Mouse (Mus musculus) intestine, embryonic 14.5 days (tissue): ENCODE measurements around the gene Phf23. TPM values are rescaled to one million over a fixed set of nuclear protein-coding genes. Genes with fewer than 3 reads are reported as not detected.

Experiments
- ATAC-seq: fragments of 200-750 bp; cut with Nextera tagmentation; replicated peaks from 2 replicates; pipeline ENCODE4 v1.8.0; 2017; ENCODE audit warnings: low read depth, moderate number of reproducible peaks, moderate TSS enrichment, moderate library complexity; ENCODE audit not compliant: low FRiP score, low TSS enrichment
- DNase-seq: peaks from one replicate; pipeline ENCODE4 v3.0.0-alpha.2; 2018; ENCODE audit warnings: low spot score
- H3K27ac ChIP-seq: fragments of 300-500 bp; sonication (generic); 2 replicates; pipeline ENCODE4 v1.5.1; 2014; ENCODE audit warnings: low read depth, mild to moderate bottlenecking, control low read depth
- H3K27me3 ChIP-seq: fragments of 300-500 bp; sonication (generic); replicated peaks from 2 replicates; pipeline ENCODE4 v1.6.1; 2014; ENCODE audit warnings: low read length, control low read depth; ENCODE audit not compliant: control insufficient read depth, insufficient read depth
- H3K36me3 ChIP-seq: fragments of 300-500 bp; sonication (generic); 2 replicates; pipeline ENCODE4 v1.6.1; 2014; ENCODE audit warnings: low read length, control low read depth; ENCODE audit not compliant: control insufficient read depth, insufficient read depth
- H3K4me1 ChIP-seq: fragments of 300-500 bp; sonication (generic); replicated peaks from 2 replicates; pipeline ENCODE4 v1.6.1; 2014; ENCODE audit warnings: low read length, control low read depth, mixed read lengths; ENCODE audit not compliant: control insufficient read depth, insufficient read depth
- H3K4me2 ChIP-seq: fragments of 300-500 bp; sonication (generic); 2 replicates; pipeline ENCODE4 v1.6.1; 2014; ENCODE audit warnings: low read length
- H3K4me3 ChIP-seq: fragments of 300-500 bp; sonication (generic); 2 replicates; pipeline ENCODE4 v1.5.1; 2014; ENCODE audit warnings: low read depth, low read length, control low read depth, mixed read lengths
- H3K9ac ChIP-seq: fragments of 300-500 bp; sonication (generic); 2 replicates; pipeline ENCODE4 v1.6.1; 2014; ENCODE audit warnings: mild to moderate bottlenecking, low read length
- H3K9me3 ChIP-seq: fragments of 300-500 bp; sonication (generic); 2 replicates; pipeline ENCODE4 v1.6.1; 2016; ENCODE audit warnings: low read length, control low read depth; ENCODE audit not compliant: control insufficient read depth
- WGBS: fragments of 180-500 bp; shearing (Covaris S2); extraction: QIAGEN DNeasy Blood & Tissue Kit; methylation state at CpG from one replicate; pipeline ENCODE4 v1.1.7; 2014; 5-methylcytosine and 5-hydroxymethylcytosine counted together
- polyA plus RNA-seq: library from polyadenylated mRNA; unstranded; fragments of >200 nt; fragmentation: Nextera tagmentation; extraction: Ambion mirVana; gene quantifications from 2 replicates; pipeline ENCODE4 v1.2.1, GENCODE M21; 2014

The Phf23 gene
- polyA plus RNA-seq, 1 experiment from 2014 or later, result 37.6 TPM

GRCm38 (mm10) chr11:70029130-70029801 lies 33.7 kb downstream of the Phf23 start:
- no peaks in the 10 kb centered on the region for H3K27me3 ChIP-seq
- H3K36me3 ChIP-seq, result peaks cover 29% of the 10 kb centered on the region
- ATAC-seq (peak; percentile 88), DNase-seq (peak; percentile 88)
- peak overlapping the region; percentile 1; the same call in 1 of the 2 replicates for H3K9ac ChIP-seq
- H3K4me3 ChIP-seq, result peak overlapping the region; percentile 25
- no peaks in the 10 kb centered on the region for H3K9me3 ChIP-seq
- peaks cover 51% of the 10 kb centered on the region for H3K4me1 ChIP-seq
- under 1% methylated on average over 20 of the region's 20 CpGs for WGBS
- H3K27ac ChIP-seq, result peak overlapping the region; percentile 68
- H3K4me2 ChIP-seq, result peak overlapping the region; percentile 59

- Histone ChIP-seq H3K27ac (peak overlapping the region; percentile 68; the same call in 1 of the 2 replicates), H3K27me3 (no peaks in the 10 kb centered on the region), H3K9me3 (no peaks in the 10 kb centered on the region), H3K36me3 (peaks cover 29% of the 10 kb centered on the region), H3K4me2 (peak overlapping the region; percentile 59), H3K4me3 (peak overlapping the region; percentile 25; the same call in 1 of the 2 replicates), H3K9ac (peak overlapping the region; percentile 1; the same call in 1 of the 2 replicates), H3K4me1 (peaks cover 46% of the 10 kb centered on the region)
- no peak for DNase-seq
- 35% methylated on average over 11 of the region's 11 CpGs for WGBS
- 0 out of 2 replicates have a peak, but pooled peaks have one; percentile 18 for ATAC-seq
Observed at GRCm38 (mm10) chr11:70029829-70030550, 34.4 kb downstream of the Phf23 start.

- Histone ChIP-seq H3K4me1 (peaks cover 41% of the 10 kb centered on the region), H3K9me3 (no peaks in the 10 kb centered on the region), H3K4me3 (no peak overlapping the region), H3K36me3 (peaks cover 29% of the 10 kb centered on the region), H3K9ac (no peak overlapping the region), H3K27ac (no peak overlapping the region), H3K4me2 (no peak overlapping the region), H3K27me3 (no peaks in the 10 kb centered on the region)
- 91% methylated on average over 28 of the region's 28 CpGs for WGBS
- DNase-seq, result no peak
- ATAC-seq, result no peak
Observed at GRCm38 (mm10) chr11:70030651-70031320, 35.2 kb downstream of the Phf23 start.

GRCm38 (mm10) chr11:70031321-70031670 lies 35.7 kb downstream of the Phf23 start:
- peaks cover 29% of the 10 kb centered on the region for H3K36me3 ChIP-seq
- DNase-seq, result no peak
- no peaks in the 10 kb centered on the region for H3K9me3 ChIP-seq
- no peak overlapping the region for H3K27ac ChIP-seq
- H3K4me2 ChIP-seq, result no peak overlapping the region
- WGBS, result 98% methylated on average over 11 of the region's 11 CpGs
- no peak for ATAC-seq
- H3K4me3 ChIP-seq, result no peak overlapping the region
- H3K4me1 ChIP-seq, result peaks cover 36% of the 10 kb centered on the region
- H3K27me3 ChIP-seq, result no peaks in the 10 kb centered on the region
- no peak overlapping the region for H3K9ac ChIP-seq

- Histone ChIP-seq H3K9me3 (no peaks in the 10 kb centered on the region), H3K36me3 (peaks cover 50% of the 10 kb centered on the region)
- WGBS, result 80% methylated on average over 7 of the region's 7 CpGs
Observed at GRCm38 (mm10) chr11:70038174-70038573, 42.6 kb downstream of the Phf23 start.

GRCm38 (mm10) chr11:70039631-70040030 lies 44.1 kb downstream of the Phf23 start:
- no peak overlapping the region for H3K4me2 ChIP-seq
- 94% methylated on average over 10 of the region's 10 CpGs for whole genome bisulfite sequencing
- no peak overlapping the region for H3K9ac ChIP-seq
- no peaks in the 10 kb centered on the region for H3K9me3 ChIP-seq
- no peak for ATAC-seq
- no peaks in the 10 kb centered on the region for H3K27me3 ChIP-seq
- H3K4me3 ChIP-seq, result no peak overlapping the region
- peaks cover 54% of the 10 kb centered on the region for H3K36me3 ChIP-seq
- H3K27ac ChIP-seq, result no peak overlapping the region
- no peaks in the 10 kb centered on the region for H3K4me1 ChIP-seq
- no peak for DNase-seq

More at GRCm38 (mm10) chr11:70038174-70038573, 42.6 kb downstream of the Phf23 start:
- no peaks in the 10 kb centered on the region for H3K4me1 ChIP-seq
- no peak overlapping the region for H3K9ac ChIP-seq
- no peak overlapping the region for H3K4me2 ChIP-seq
- H3K27ac ChIP-seq, result no peak overlapping the region
- ATAC-seq, result no peak
- H3K4me3 ChIP-seq, result no peak overlapping the region
- DNase-seq, result no peak
- H3K27me3 ChIP-seq, result no peaks in the 10 kb centered on the region

- ATAC-seq (no peak), DNase-seq (no peak)
- 87% methylated on average over 7 of the region's 7 CpGs for WGBS
- Histone ChIP-seq H3K4me1 (no peaks in the 10 kb centered on the region), H3K4me2 (no peak overlapping the region), H3K9ac (no peak overlapping the region), H3K27me3 (no peaks in the 10 kb centered on the region), H3K4me3 (no peak overlapping the region), H3K9me3 (no peaks in the 10 kb centered on the region), H3K36me3 (peaks cover 54% of the 10 kb centered on the region), H3K27ac (no peak overlapping the region)
Observed at GRCm38 (mm10) chr11:70040184-70040583, 44.6 kb downstream of the Phf23 start.

GRCm38 (mm10) chr11:70042309-70043085 lies 46.9 kb downstream of the Phf23 start:
- no peak overlapping the region for H3K4me3 ChIP-seq
- H3K27ac ChIP-seq, result no peak overlapping the region
- no peaks in the 10 kb centered on the region for H3K27me3 ChIP-seq
- WGBS, result 87% methylated on average over 23 of the region's 23 CpGs
- 0 out of 2 replicates have a peak, but pooled peaks cover 3% of the 10 kb centered on the region for H3K4me1 ChIP-seq
- no peak overlapping the region for H3K4me2 ChIP-seq
- DNase-seq, result no peak
- H3K9me3 ChIP-seq, result no peaks in the 10 kb centered on the region
- no peak for ATAC-seq
- no peak overlapping the region for H3K9ac ChIP-seq
- H3K36me3 ChIP-seq, result peaks cover 54% of the 10 kb centered on the region
